8 mouse cellular contexts compared by ENCODE assay signal in the genomic region with DNA sequence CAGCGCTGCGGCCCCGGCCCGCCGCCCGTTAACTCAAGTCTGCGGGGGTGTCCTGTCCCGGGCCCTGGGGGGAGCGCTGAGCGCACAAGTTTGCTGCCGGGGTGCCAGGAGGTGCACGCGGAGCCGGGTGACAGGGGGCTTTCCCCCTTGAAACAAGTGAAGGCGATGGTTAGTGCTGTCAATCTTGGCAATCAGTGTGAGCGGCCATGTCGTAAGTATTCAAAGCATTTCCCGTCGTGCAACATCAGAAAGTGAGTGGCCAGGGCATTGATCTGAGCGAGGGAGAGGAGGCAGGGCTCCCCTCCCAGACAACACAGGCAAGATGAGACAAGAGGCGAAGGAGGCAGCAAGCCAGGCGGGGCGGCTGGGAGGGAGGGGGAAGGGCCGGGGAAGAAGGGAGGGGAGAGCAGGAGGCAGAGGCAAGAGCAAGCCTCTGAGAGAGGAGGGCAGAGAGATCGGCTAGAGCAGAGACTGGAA. TPM values are rescaled to one million over a fixed set of nuclear protein-coding genes. Genes with fewer than 3 reads are reported as not detected.
DNase-seq lines count a peak whose midpoint lies in the region; ATAC-seq lines count a peak whose summit lies in the region.

No protein-coding gene starts in this region.

- H3K4me2 ChIP-seq in forebrain, embryonic 11.5 days (ENCODE audit: low read depth, low read length, severe bottlenecking) = peak overlapping the region; percentile 83
- peak overlapping the region; percentile 98 for H3K4me2 ChIP-seq in stomach, embryonic 16.5 days (ENCODE audit: low read depth, low read length)

- no peaks in the 10 kb centered on the region for H3K36me3 ChIP-seq in forebrain, embryonic 11.5 days (ENCODE audit: control insufficient read depth, insufficient read depth, low read length)
- H3K36me3 ChIP-seq in stomach, embryonic 16.5 days (ENCODE audit: control insufficient read depth, insufficient read depth, low read length) = no peaks in the 10 kb centered on the region

- peak overlapping the region; percentile 78 for H3K9ac ChIP-seq in forebrain, embryonic 11.5 days (ENCODE audit: low read length)
- peak overlapping the region; percentile 77 for H3K9ac ChIP-seq in stomach, embryonic 16.5 days (ENCODE audit: low read length)

- peak overlapping the region; percentile 55 for H3K4me3 ChIP-seq in forebrain, embryonic 11.5 days (ENCODE audit: low read depth, low read length)
- H3K4me3 ChIP-seq in stomach, embryonic 16.5 days (replicated peaks; ENCODE audit: low read length) = peak overlapping the region; percentile 63

- peaks cover 26% of the 10 kb centered on the region for H3K4me1 ChIP-seq in forebrain, embryonic 11.5 days (replicated peaks; ENCODE audit: control insufficient read depth, insufficient read depth, low read length)
- peaks cover 15% of the 10 kb centered on the region for H3K4me1 ChIP-seq in stomach, embryonic 16.5 days (ENCODE audit: control insufficient read depth, insufficient read depth, low read length)

- ATAC-seq in forebrain, embryonic 11.5 days (replicated peaks; ENCODE audit: low FRiP score) = peak; percentile 63
- ATAC-seq in stomach, embryonic 16.5 days (ENCODE audit: insufficient read depth, low FRiP score) = peak; percentile 52

- DNase-seq in cerebellum, adult 18-20 months = peak; percentile 8 to 12
- no peak for DNase-seq in cerebellum, adult 8-10 months
- DNase-seq in Muller cell, postnatal 12 days (ENCODE audit: inconsistent ontology term) = peak; percentile 96
- DNase-seq in forebrain, embryonic 11.5 days (ENCODE audit: low spot score) = peak; percentile 93
- peak; percentile 55 to 67 for DNase-seq in heart, postnatal 14 days
- DNase-seq in kidney, postnatal 4 days = peak; percentile 56 to 65
- peak; percentile 47 for DNase-seq in lung, postnatal 36 days

- peaks cover 3% of the 10 kb centered on the region; the same call in 1 of the 2 replicates for H3K27me3 ChIP-seq in forebrain, embryonic 11.5 days (ENCODE audit: control insufficient read depth, insufficient read depth, low read length)
- H3K27me3 ChIP-seq in stomach, embryonic 16.5 days (ENCODE audit: control insufficient read depth, insufficient read depth, low read length) = peaks cover 33% of the 10 kb centered on the region

- intact Hi-C loops in heart, postnatal 14 days (cut with DNase I) = loop anchor here (5.0 to 10.0 kb wide), 5 partner anchors 187 to 612 kb away; no protein-coding TSS in a partner anchor

- under 1% methylated on average over 25 of the region's 25 CpGs for WGBS in forebrain, embryonic 11.5 days
- WGBS in stomach, embryonic 16.5 days = under 1% methylated on average over 25 of the region's 25 CpGs

- H3K27ac ChIP-seq in forebrain, embryonic 11.5 days (ENCODE audit: low read depth, low read length) = peak overlapping the region; percentile 86
- peak overlapping the region; percentile 83 for H3K27ac ChIP-seq in stomach, embryonic 16.5 days (ENCODE audit: low read length)

- H3K9me3 ChIP-seq in forebrain, embryonic 11.5 days (ENCODE audit: control insufficient read depth, low read length) = no peaks in the 10 kb centered on the region
- no peaks in the 10 kb centered on the region for H3K9me3 ChIP-seq in stomach, embryonic 16.5 days (replicated peaks; ENCODE audit: control insufficient read depth, low read length)

RNA-seq across cellular contexts. Expression of a gene that starts 4.3 kb away (rescaled TPM):
- polyA plus RNA-seq in forebrain, embryonic 11.5 days (2014; fragmentation: Nextera tagmentation; extraction: Ambion mirVana) = 127 and 154 TPM in 2 replicates
- total RNA-seq in heart, postnatal 14 days (2021) = 10 to 100 TPM; 27.1 to 32.5 TPM
- 30.1 and 37.5 TPM in 2 replicates for polyA plus RNA-seq in stomach, embryonic 16.5 days (2015; fragmentation: Nextera tagmentation; extraction: Ambion mirVana)

RNA-seq across cellular contexts. Expression of a gene that starts 4.9 kb away (rescaled TPM):
- polyA plus RNA-seq in forebrain, embryonic 11.5 days (2014; fragmentation: Nextera tagmentation; extraction: Ambion mirVana) = 358 and 366 TPM in 2 replicates
- 10 to 100 TPM; 51.3 to 52.1 TPM for total RNA-seq in heart, postnatal 14 days (2021)
- polyA plus RNA-seq in stomach, embryonic 16.5 days (2015; fragmentation: Nextera tagmentation; extraction: Ambion mirVana) = 221 and 222 TPM in 2 replicates

RNA-seq across cellular contexts. Expression of a gene that starts 50.1 kb away (rescaled TPM):
- polyA plus RNA-seq in forebrain, embryonic 11.5 days (2014; fragmentation: Nextera tagmentation; extraction: Ambion mirVana) = 0.56 and 0.91 TPM in 2 replicates
- 1 to 10 TPM in 1 of 2 experiments, under 1 TPM in 1; 0.93 to 2.0 TPM for total RNA-seq in heart, postnatal 14 days (2021)
- polyA plus RNA-seq in stomach, embryonic 16.5 days (2015; fragmentation: Nextera tagmentation; extraction: Ambion mirVana) = 0.62 and 1.9 TPM in 2 replicates
